Mouse (Mus musculus): ENCODE data around the gene Nsmce1.
A peak's percentile ranks its signal among the peaks of the same experiment; 100 is the strongest.

Gene Nsmce1

GRCm38 (mm10) chr7:125490947-125491735 lies at the start of gene Nsmce1:
Nsmce1 (minus strand) TSS chr7:125491596.
- DNase-seq (ENCODE audit: low spot score in 2 of 2): peak; percentile 89 to 92

GRCm38 (mm10) chr7:125541026-125541425 lies 49.6 kb upstream of the Nsmce1 start:
- DNase-seq (ENCODE audit: low spot score in 2 of 2): no peak

- DNase-seq (ENCODE audit: low spot score in 2 of 2): no peak
Observed at GRCm38 (mm10) chr7:125539351-125539750, 48.0 kb upstream of the Nsmce1 start.

GRCm38 (mm10) chr7:125527901-125528580 lies 36.6 kb upstream of the Nsmce1 start:
- DNase-seq (ENCODE audit: low spot score in 2 of 2): no peak

- no peak for DNase-seq (ENCODE audit: low spot score in 2 of 2)
Observed at GRCm38 (mm10) chr7:125527186-125527585, 35.8 kb upstream of the Nsmce1 start.

- no peak for DNase-seq (ENCODE audit: low spot score in 2 of 2)
Observed at GRCm38 (mm10) chr7:125523051-125523450, 31.7 kb upstream of the Nsmce1 start.

GRCm38 (mm10) chr7:125519715-125520114 lies 28.3 kb upstream of the Nsmce1 start:
- DNase-seq (ENCODE audit: low spot score in 2 of 2): no peak

GRCm38 (mm10) chr7:125517470-125517869 lies 26.1 kb upstream of the Nsmce1 start:
- no peak for DNase-seq (ENCODE audit: low spot score in 2 of 2)

GRCm38 (mm10) chr7:125516723-125517122 lies 25.3 kb upstream of the Nsmce1 start:
- DNase-seq (ENCODE audit: low spot score in 2 of 2): no peak

- DNase-seq (ENCODE audit: low spot score in 2 of 2): no peak
Observed at GRCm38 (mm10) chr7:125515081-125515853, 23.9 kb upstream of the Nsmce1 start.

GRCm38 (mm10) chr7:125511852-125512251 lies 20.5 kb upstream of the Nsmce1 start:
- DNase-seq (ENCODE audit: low spot score in 2 of 2): no peak

GRCm38 (mm10) chr7:125511432-125511831 lies 20.0 kb upstream of the Nsmce1 start:
- DNase-seq (ENCODE audit: low spot score in 2 of 2): no peak

- DNase-seq (ENCODE audit: low spot score in 2 of 2): no peak
Observed at GRCm38 (mm10) chr7:125507279-125507678, 15.9 kb upstream of the Nsmce1 start.

- DNase-seq (ENCODE audit: low spot score in 2 of 2): no peak
Observed at GRCm38 (mm10) chr7:125505568-125505967, 14.2 kb upstream of the Nsmce1 start.

- no peak for DNase-seq (ENCODE audit: low spot score in 2 of 2)
Observed at GRCm38 (mm10) chr7:125504618-125505017, 13.2 kb upstream of the Nsmce1 start.

- no peak for DNase-seq (ENCODE audit: low spot score in 2 of 2)
Observed at GRCm38 (mm10) chr7:125503374-125504092, 12.1 kb upstream of the Nsmce1 start.

- DNase-seq (ENCODE audit: low spot score in 2 of 2): no peak
Observed at GRCm38 (mm10) chr7:125500879-125501278, 9.5 kb upstream of the Nsmce1 start.

GRCm38 (mm10) chr7:125499927-125500868 lies 8.8 kb upstream of the Nsmce1 start:
- no peak for DNase-seq (ENCODE audit: low spot score in 2 of 2)

- no peak for DNase-seq (ENCODE audit: low spot score in 2 of 2)
Observed at GRCm38 (mm10) chr7:125495864-125496440, 4.6 kb upstream of the Nsmce1 start.

GRCm38 (mm10) chr7:125492551-125492950 lies 1.2 kb upstream of the Nsmce1 start:
- DNase-seq (ENCODE audit: low spot score in 2 of 2): no peak

Data from frontal cortex, postnatal 25 days (tissue).